Mouse (Mus musculus): Measurements from ENCODE around the gene Ormdl2.

DNA sequence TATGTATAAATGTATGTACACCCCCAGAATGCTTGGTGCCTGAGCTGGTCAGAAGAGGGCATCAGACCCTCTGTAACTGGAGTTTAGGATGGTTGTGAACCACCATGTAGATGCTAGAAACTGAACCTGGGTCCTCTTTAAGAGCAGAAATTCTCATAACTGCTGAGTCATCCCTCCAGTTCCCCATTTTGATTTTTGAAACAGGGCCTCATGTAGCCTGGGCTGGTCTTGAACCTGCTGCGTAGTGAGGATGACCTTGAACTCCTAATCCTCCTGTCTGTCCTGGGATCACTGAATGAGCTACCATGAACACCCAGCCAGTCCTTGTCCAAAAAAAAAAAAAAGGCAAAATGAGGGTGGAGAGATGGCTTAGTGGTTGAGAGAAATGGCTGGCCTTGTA, 28.2 kb downstream of the Ormdl2 start:
- TF ChIP-seq CTCF (IDR thresholded peaks at IDR 0.05; ENCODE audit: insufficient read depth, low read depth, low read length) (no peak), POLR2A (IDR thresholded peaks at IDR 0.05; ENCODE audit: insufficient read depth, low read depth, low read length) (no peak)
